Mouse (Mus musculus): Measurements from ENCODE around the gene Prss23.

DNA sequence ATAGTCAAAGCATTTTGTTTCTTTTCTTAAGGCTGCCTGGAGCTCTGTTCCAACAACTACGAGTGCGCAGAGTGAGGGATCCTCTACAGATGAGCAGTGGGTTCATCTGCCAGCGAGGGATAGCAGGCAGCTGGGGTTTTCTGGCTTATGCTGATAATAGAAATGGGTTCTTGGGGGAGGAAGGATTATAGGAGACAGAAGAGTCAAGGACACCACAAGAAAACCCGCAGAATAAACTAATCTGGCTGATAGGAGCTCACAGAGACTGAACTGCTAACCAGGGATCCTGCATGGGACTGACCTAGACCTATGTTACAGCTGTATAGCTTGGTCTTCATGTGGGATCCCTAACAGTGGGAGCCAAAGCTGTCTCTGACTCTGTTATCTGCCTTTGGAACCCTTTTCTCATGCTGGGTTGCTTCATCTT lies 456 bp upstream of the Prss23 start:
- TF ChIP-seq CTCF (IDR thresholded peaks at IDR 0.05; ENCODE audit: borderline replicate concordance, control insufficient read depth, extremely low read depth, insufficient read depth, low read length, poor library complexity) = no peak
- no peak for TF ChIP-seq POLR2A (IDR thresholded peaks at IDR 0.05; ENCODE audit: control insufficient read depth, extremely low read depth, insufficient read depth, low read length, poor library complexity)
